In the genomic region with DNA sequence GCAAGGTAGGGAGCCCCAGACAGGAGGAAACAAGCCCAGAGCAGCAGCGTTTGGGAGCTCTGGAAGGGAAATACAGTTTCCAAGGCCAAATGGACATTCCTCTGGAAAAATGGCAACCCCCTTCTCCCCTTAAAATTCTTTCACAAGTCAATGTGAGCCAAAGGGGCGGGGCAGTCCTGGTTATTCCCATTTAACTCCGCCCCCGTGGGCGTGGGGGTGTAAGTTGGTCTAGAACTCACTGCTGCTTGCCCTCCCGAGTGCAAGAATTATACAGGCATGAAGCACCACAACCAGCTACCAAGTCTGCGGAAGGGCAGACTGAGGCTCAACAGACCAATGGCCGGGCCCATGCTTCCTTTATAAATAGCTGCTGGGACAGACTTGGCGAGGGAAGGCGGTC, we compare ENCODE assay signal across 22 mouse cellular contexts. TPM values are rescaled to one million over a fixed set of nuclear protein-coding genes. Genes with fewer than 3 reads are reported as not detected.
A peak's percentile ranks its signal among the peaks of the same experiment; 100 is the strongest.
DNase-seq lines count a peak whose midpoint lies in the region; ATAC-seq and TF ChIP-seq lines count a peak whose summit lies in the region.
"Had no signal": no experiment of that assay in that cellular context is flagged by ENCODE, and none has a peak within 500 bp of the region (broad histone marks: within the 10 kb centered on the region; RNA-seq: fewer than 3 reads in every experiment).

No protein-coding gene starts in this region.

- no peaks in the 10 kb centered on the region for H3K4me1 ChIP-seq in neural tube, embryonic 11.5 days (ENCODE audit: control insufficient read depth, insufficient read depth, low read length)
- no peaks in the 10 kb centered on the region for H3K4me1 ChIP-seq in neural tube, embryonic 15.5 days
- no peaks in the 10 kb centered on the region for H3K4me1 ChIP-seq in forebrain, postnatal 0 days (ENCODE audit: insufficient read depth)
- H3K4me1 ChIP-seq: embryonic facial prominence, embryonic 15.5 days; forebrain, embryonic 10.5 days; forebrain, embryonic 15.5 days; hindbrain, embryonic 13.5 days; intestine, embryonic 15.5 days had no signal

- 84% methylated on average over 10 of the region's 10 CpGs for WGBS in neural tube, embryonic 11.5 days
- WGBS in neural tube, embryonic 15.5 days, result 87% methylated on average over 10 of the region's 10 CpGs
- WGBS in forebrain, postnatal 0 days, result 86% methylated on average over 10 of the region's 10 CpGs

- ATAC-seq in neural tube, embryonic 11.5 days (ENCODE audit: insufficient read depth, low FRiP score, low TSS enrichment), result no peak
- no peak for ATAC-seq in neural tube, embryonic 15.5 days (ENCODE audit: low FRiP score)
- ATAC-seq in frontal cortex, adult (ENCODE audit: low TSS enrichment), result no peak
- no peak for ATAC-seq in forebrain, postnatal 0 days
- ATAC-seq: activated CD4-positive, CD25-positive, alpha-beta regulatory T cell, adult 4 months; forebrain, embryonic 15.5 days; intestine, embryonic 15.5 days had no signal

- peak; percentile 4 for DNase-seq in neural tube, embryonic 11.5 days (ENCODE audit: low spot score)
- DNase-seq in ES-CJ7 (ENCODE audit: low read depth, low spot score), result peak; percentile 51
- DNase-seq in R1 (ENCODE audit: low read depth, low spot score), result peak; percentile 79
- peak; percentile 61 for DNase-seq in testis, postnatal 10 days (ENCODE audit: low spot score)
- DNase-seq in forebrain, postnatal 0 days, result no peak
- DNase-seq: adrenal gland, postnatal 14 days; cerebellum, adult 2 months; cerebellum, postnatal 14 days; embryo, embryonic 11 days; gastrocnemius, postnatal 25 days; heart, adult 18-20 months; kidney, adult 18-20 months had no signal

- no peak overlapping the region for H3K4me3 ChIP-seq in neural tube, embryonic 11.5 days (ENCODE audit: low read depth, low read length)
- H3K4me3 ChIP-seq in neural tube, embryonic 15.5 days (replicated peaks), result no peak overlapping the region
- H3K4me3 ChIP-seq in forebrain, postnatal 0 days (ENCODE audit: low read depth, low read length), result no peak overlapping the region
- H3K4me3 ChIP-seq: embryonic facial prominence, embryonic 15.5 days; erythroblast, embryonic 14.5 days; forebrain, embryonic 10.5 days; forebrain, embryonic 15.5 days; heart, embryonic 10.5 days; hindbrain, embryonic 13.5 days; intestine, embryonic 15.5 days had no signal

- H3K27me3 ChIP-seq in neural tube, embryonic 11.5 days (ENCODE audit: control insufficient read depth, insufficient read depth, low read length), result no peaks in the 10 kb centered on the region
- no peaks in the 10 kb centered on the region for H3K27me3 ChIP-seq in neural tube, embryonic 15.5 days (replicated peaks)
- H3K27me3 ChIP-seq in forebrain, postnatal 0 days (ENCODE audit: insufficient read depth, low read length), result no peaks in the 10 kb centered on the region
- H3K27me3 ChIP-seq: embryonic facial prominence, embryonic 15.5 days; forebrain, embryonic 15.5 days; hindbrain, embryonic 13.5 days; intestine, embryonic 15.5 days had no signal

- H3K9me3 ChIP-seq in neural tube, embryonic 11.5 days (ENCODE audit: control insufficient read depth, low read length), result no peaks in the 10 kb centered on the region
- H3K9me3 ChIP-seq in neural tube, embryonic 15.5 days (replicated peaks), result no peaks in the 10 kb centered on the region
- no peaks in the 10 kb centered on the region for H3K9me3 ChIP-seq in forebrain, postnatal 0 days (ENCODE audit: low read length)
- H3K9me3 ChIP-seq: embryonic facial prominence, embryonic 15.5 days; forebrain, embryonic 10.5 days; forebrain, embryonic 15.5 days; heart, embryonic 10.5 days; hindbrain, embryonic 13.5 days; intestine, embryonic 15.5 days had no signal

- no peak overlapping the region for H3K4me2 ChIP-seq in neural tube, embryonic 11.5 days (ENCODE audit: low read depth)
- no peak overlapping the region for H3K4me2 ChIP-seq in neural tube, embryonic 15.5 days
- no peak overlapping the region for H3K4me2 ChIP-seq in forebrain, postnatal 0 days (ENCODE audit: low read depth)
- H3K4me2 ChIP-seq: embryonic facial prominence, embryonic 15.5 days; forebrain, embryonic 15.5 days; hindbrain, embryonic 13.5 days; intestine, embryonic 15.5 days had no signal

- H3K36me3 ChIP-seq in neural tube, embryonic 11.5 days (ENCODE audit: control insufficient read depth, insufficient read depth, low read length), result no peaks in the 10 kb centered on the region
- H3K36me3 ChIP-seq in neural tube, embryonic 15.5 days, result 0 out of 2 replicates have a peak, but pooled peaks cover 18% of the 10 kb centered on the region
- no peaks in the 10 kb centered on the region for H3K36me3 ChIP-seq in forebrain, postnatal 0 days (ENCODE audit: insufficient read depth)
- H3K36me3 ChIP-seq: intestine, embryonic 15.5 days had no signal

- no peak for TF ChIP-seq CTCF in forebrain, postnatal 0 days (IDR thresholded peaks at IDR 0.05; ENCODE audit: low read depth)

- no peak overlapping the region for H3K27ac ChIP-seq in neural tube, embryonic 11.5 days (ENCODE audit: low read depth, low read length)
- H3K27ac ChIP-seq in neural tube, embryonic 15.5 days (replicated peaks), result no peak overlapping the region
- no peak overlapping the region for H3K27ac ChIP-seq in forebrain, postnatal 0 days (ENCODE audit: low read depth, low read length)
- H3K27ac ChIP-seq: embryonic facial prominence, embryonic 15.5 days; forebrain, embryonic 10.5 days; forebrain, embryonic 15.5 days; heart, embryonic 10.5 days; hindbrain, embryonic 13.5 days; intestine, embryonic 15.5 days had no signal

- no peak overlapping the region for H3K9ac ChIP-seq in neural tube, embryonic 11.5 days (ENCODE audit: low read length)
- no peak overlapping the region for H3K9ac ChIP-seq in neural tube, embryonic 15.5 days (replicated peaks)
- H3K9ac ChIP-seq in forebrain, postnatal 0 days, result no peak overlapping the region
- H3K9ac ChIP-seq: embryonic facial prominence, embryonic 15.5 days; forebrain, embryonic 15.5 days; hindbrain, embryonic 13.5 days; intestine, embryonic 15.5 days had no signal

RNA-seq across cellular contexts. Expression of gene Fuk, which starts 7.4 kb away (rescaled TPM):
- 6.4 and 7.5 TPM in 2 replicates for polyA plus RNA-seq in neural tube, embryonic 11.5 days (2014; fragmentation: Nextera tagmentation; extraction: Ambion mirVana)
- polyA plus RNA-seq in neural tube, embryonic 15.5 days (2015; fragmentation: Nextera tagmentation; extraction: Ambion mirVana), result 7.3 and 7.5 TPM in 2 replicates
- total RNA-seq in forebrain, postnatal 0 days (2014; rRNA removed), result 8.8 and 12.4 TPM in 2 replicates
- polyA plus RNA-seq in forebrain, postnatal 0 days (2015; fragmentation: Nextera tagmentation; extraction: Ambion mirVana), result 3.5 and 4.5 TPM in 2 replicates

RNA-seq across cellular contexts. Expression of gene St3gal2, which starts 24.9 kb away (rescaled TPM):
- polyA plus RNA-seq in neural tube, embryonic 11.5 days (2014; fragmentation: Nextera tagmentation; extraction: Ambion mirVana), result 18.2 and 19.1 TPM in 2 replicates
- polyA plus RNA-seq in neural tube, embryonic 15.5 days (2015; fragmentation: Nextera tagmentation; extraction: Ambion mirVana), result 23.1 and 24.4 TPM in 2 replicates
- total RNA-seq in forebrain, postnatal 0 days (2014; rRNA removed), result 27.4 and 30.7 TPM in 2 replicates
- 16.0 and 22.1 TPM in 2 replicates for polyA plus RNA-seq in forebrain, postnatal 0 days (2015; fragmentation: Nextera tagmentation; extraction: Ambion mirVana)

RNA-seq across cellular contexts. Expression of gene Sf3b3, which starts 48.3 kb away (rescaled TPM):
- 201 and 217 TPM in 2 replicates for polyA plus RNA-seq in neural tube, embryonic 11.5 days (2014; fragmentation: Nextera tagmentation; extraction: Ambion mirVana)
- polyA plus RNA-seq in neural tube, embryonic 15.5 days (2015; fragmentation: Nextera tagmentation; extraction: Ambion mirVana), result 79.6 and 97.3 TPM in 2 replicates
- 80.3 and 99.2 TPM in 2 replicates for total RNA-seq in forebrain, postnatal 0 days (2014; rRNA removed)
- 52.9 and 64.8 TPM in 2 replicates for polyA plus RNA-seq in forebrain, postnatal 0 days (2015; fragmentation: Nextera tagmentation; extraction: Ambion mirVana)

RNA-seq across cellular contexts. Expression of gene Cog4, which starts 48.5 kb away (rescaled TPM):
- 71.0 and 73.5 TPM in 2 replicates for polyA plus RNA-seq in neural tube, embryonic 11.5 days (2014; fragmentation: Nextera tagmentation; extraction: Ambion mirVana)
- 74.1 and 78.9 TPM in 2 replicates for polyA plus RNA-seq in neural tube, embryonic 15.5 days (2015; fragmentation: Nextera tagmentation; extraction: Ambion mirVana)
- total RNA-seq in forebrain, postnatal 0 days (2014; rRNA removed), result 50.5 and 63.5 TPM in 2 replicates
- 35.2 and 45.3 TPM in 2 replicates for polyA plus RNA-seq in forebrain, postnatal 0 days (2015; fragmentation: Nextera tagmentation; extraction: Ambion mirVana)
